Mouse (Mus musculus) frontal cortex, postnatal 36 days (tissue): ENCODE data around the gene Col27a1.

Experiments
- DNase-seq, 2 experiments: peaks; one replicate each; pipeline ENCODE4 v3.0.0; 2022; ENCODE audit warnings: low spot score in 2 of 2

Col27a1 gene

DNA sequence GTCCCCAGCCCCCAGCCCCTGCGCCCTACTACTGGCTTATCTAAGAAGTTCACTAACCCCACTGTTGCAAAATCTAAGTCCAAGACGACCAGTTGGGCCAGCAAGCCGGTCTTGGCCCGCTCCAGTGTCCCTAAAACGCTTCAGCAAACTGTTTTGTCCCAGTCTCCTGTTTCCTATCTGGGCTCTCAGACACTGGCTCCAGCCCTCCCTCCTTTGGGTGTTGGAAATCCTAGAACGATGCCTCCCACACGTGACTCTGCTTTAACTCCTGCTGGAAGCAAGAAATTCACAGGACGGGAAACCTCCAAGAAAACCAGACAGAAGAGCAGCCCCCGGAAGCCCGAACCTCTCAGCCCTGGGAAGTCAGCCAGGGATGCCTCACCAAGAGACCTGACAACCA lies 11.6 kb downstream of the Col27a1 start:
- no peak for DNase-seq

- DNase-seq = no peak
Observed at GRCm38 (mm10) chr4:63226164-63226882, 12.5 kb downstream of the Col27a1 start.

GRCm38 (mm10) chr4:63226883-63227235 lies 13.1 kb downstream of the Col27a1 start:
- DNase-seq = no peak

- peak; percentile 64 to 65 for DNase-seq
Observed at GRCm38 (mm10) chr4:63228943-63229342, 15.1 kb downstream of the Col27a1 start.

GRCm38 (mm10) chr4:63229991-63230581 lies 16.3 kb downstream of the Col27a1 start:
- no peak for DNase-seq

- DNase-seq = no peak
Observed at GRCm38 (mm10) chr4:63231121-63231520, 17.3 kb downstream of the Col27a1 start.

- peak; percentile 28 to 36 for DNase-seq
Observed at GRCm38 (mm10) chr4:63232542-63233020, 18.8 kb downstream of the Col27a1 start.

GRCm38 (mm10) chr4:63233557-63234452 lies 20.0 kb downstream of the Col27a1 start:
- peak; percentile 53 to 54 for DNase-seq

DNA sequence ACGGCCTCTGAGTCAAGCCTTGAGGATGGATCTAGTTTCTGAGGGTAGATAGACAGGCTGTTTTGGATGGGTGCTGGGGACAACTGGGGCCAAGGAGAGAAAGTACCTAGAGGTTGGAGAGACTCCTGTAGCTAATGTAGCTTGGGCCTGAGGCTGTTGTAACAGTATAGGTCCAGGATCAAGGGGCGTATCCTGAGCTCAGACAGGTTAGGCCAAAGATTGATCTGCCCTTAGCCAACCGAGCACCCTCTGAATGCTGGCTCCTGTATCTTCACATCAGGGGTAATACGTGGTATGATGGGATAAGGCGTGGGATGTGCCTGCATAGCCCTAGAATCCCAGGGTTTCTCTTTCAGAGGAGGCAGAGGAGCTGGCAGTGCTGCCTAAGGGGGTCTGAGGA lies 21.0 kb downstream of the Col27a1 start:
- no peak for DNase-seq

GRCm38 (mm10) chr4:63236235-63236634 lies 22.4 kb downstream of the Col27a1 start:
- DNase-seq = no peak

DNA sequence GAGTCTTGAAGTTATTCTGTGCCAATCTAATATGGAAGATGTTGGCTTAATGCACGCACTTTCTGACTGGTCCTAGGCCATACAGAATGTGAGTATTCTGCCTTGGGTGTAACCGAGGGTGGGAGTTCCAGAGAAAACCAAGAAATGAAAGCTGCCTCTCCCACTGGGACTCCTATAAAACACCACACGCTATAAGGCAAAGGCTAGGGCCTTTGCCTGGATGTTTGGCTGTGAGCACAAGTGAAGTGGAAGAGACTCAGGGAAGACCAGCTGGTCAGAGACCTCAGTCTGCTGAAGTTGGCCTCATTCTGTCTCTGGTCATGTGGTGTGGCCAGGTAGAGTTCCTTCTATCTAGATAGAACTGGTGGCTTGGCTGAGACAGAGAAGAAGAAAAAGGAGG lies 23.4 kb downstream of the Col27a1 start:
- no peak for DNase-seq

- DNase-seq = no peak
Observed at GRCm38 (mm10) chr4:63238141-63238540, 24.3 kb downstream of the Col27a1 start.

GRCm38 (mm10) chr4:63238722-63239121 lies 24.9 kb downstream of the Col27a1 start:
- DNase-seq = no peak

- DNase-seq = no peak
Observed at GRCm38 (mm10) chr4:63241031-63241430, 27.2 kb downstream of the Col27a1 start.

DNA sequence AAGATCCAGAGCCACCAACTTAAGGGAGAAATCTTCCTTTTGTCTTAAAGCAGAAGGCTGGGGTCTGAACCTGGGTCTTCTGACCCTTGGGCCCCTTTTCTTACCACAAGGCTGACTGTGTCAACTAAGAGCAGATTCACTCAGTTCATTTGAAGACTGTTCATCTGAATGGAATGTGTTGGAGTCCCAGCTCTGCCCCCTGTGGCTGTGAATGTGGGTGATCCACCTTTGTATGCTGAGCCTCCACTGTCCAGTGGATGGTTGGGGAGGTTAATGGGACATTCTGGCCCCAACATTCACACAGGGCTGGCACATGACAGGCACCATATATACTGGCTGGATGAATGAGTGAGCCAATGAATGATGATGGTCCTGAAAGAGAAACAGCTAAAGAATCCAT lies 34.2 kb downstream of the Col27a1 start:
- DNase-seq = no peak

DNA sequence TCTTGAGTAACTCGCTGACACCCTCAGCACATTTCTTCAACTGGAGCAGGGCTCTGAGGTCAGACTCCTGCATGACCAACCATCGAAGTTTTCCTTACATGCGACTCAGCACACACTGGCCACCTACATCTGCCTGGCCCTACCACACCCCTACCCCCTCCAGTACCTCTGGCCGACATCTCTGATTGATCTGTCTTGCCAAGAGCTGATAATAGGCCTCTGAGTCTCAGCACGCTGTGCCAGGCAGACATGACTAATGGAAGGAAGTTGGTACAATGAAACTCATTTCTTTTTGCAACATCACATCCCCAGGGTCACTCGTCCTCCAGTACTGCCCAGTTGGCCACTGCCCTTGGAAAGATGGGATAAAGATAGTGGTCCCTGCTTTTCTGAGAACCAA lies 35.1 kb downstream of the Col27a1 start:
- DNase-seq = no peak

DNA sequence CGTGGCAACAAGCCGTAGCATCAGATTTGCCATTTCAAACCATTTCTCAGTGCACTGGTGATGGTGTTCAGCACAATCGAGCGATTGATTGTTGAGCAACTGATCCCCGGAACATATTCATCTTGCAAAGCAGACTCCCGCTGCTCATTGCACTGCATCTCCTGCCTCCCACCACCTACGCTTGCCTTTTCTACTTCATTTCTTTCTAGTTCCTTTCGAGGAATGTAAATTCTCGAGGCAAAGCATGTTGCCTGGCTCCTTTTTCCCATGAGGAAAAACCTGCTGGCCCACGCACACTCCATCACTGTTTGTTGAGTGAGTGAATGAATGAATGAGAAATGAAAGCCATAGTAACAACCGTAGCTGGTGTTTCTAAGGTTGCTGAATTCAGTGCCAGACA lies 38.0 kb downstream of the Col27a1 start:
- DNase-seq = peak; percentile 37 to 42

DNA sequence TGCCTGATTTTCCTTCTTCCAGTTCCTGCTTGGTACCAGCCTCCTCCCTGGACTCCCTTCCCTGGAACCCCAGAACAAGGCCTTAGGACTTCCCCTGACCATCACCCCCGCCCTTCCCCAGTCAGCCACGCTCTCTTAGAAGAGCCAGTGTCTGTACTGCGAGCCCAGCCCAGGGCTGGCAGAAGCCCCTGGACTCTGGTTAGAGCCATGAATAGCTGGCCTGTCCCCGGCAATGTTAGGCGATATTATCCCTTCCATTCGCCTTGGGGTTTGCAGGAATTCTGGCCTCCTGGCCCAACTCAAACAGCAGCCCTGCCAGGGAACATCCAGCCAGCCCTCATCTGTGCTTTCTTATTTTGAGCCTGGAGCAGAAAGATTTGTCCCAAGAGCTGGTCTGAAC lies 39.9 kb downstream of the Col27a1 start:
- peak in 1 of 2 experiments; percentile 38 for DNase-seq

DNA sequence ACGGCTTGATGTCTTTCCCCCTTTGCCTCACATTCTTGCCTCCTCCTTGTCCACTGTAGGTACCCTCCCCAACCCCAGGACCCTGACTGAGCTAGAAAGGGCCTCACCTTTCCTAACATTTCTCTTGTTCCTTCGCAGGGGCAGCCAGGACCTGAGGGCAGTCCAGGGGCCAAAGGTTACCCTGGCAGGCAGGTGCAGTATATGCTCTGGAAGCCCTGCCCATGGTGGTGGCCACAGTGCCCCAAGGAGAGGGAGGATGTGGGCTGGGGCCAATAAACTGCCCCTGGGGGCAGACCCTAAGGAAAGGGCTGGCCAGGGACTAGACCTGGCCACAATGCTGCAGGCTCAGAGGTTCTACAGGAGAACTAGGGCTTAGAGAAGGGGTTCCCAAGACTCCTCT lies 40.3 kb downstream of the Col27a1 start:
- no peak for DNase-seq

DNA sequence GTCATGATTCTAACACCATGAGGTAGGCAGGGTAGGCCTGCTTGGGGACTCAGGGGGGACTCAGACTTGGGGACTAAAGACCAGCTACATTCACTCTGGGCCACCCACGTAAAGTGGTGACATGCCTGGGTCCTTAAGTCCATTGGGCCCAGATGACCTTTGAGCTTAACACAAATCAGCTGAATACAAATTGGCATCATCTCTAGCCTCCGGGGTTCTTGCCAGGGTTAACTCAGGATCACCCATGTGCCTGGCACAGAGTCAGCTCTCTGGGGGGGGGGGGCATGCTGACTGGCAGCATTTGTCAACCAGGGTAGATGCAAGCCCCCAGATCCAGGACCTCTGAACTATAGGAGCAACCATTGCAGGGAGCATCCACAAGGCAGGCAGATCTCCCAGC lies 42.6 kb downstream of the Col27a1 start:
- no peak for DNase-seq

DNA sequence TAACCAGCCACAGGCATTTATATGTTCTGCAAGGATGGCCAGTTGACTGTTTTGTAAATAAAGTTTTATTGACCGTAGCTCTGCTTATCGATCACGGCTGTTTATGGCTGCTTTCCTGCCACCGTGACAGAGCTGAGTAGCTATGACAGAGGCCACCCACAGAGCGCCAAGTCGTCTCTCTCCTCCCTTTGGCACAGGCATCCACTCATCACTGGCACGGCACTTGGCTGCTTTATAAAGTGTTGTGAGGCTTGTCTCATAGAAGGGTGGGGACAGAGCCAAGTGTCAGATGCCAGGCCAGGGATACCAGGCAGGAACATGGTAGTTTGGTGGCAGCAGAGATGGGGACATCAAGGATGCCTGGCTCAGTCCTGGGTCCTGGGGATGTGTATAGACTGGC lies 43.5 kb downstream of the Col27a1 start:
- no peak for DNase-seq

- no peak for DNase-seq
Observed at GRCm38 (mm10) chr4:63258096-63258495, 44.3 kb downstream of the Col27a1 start.

DNA sequence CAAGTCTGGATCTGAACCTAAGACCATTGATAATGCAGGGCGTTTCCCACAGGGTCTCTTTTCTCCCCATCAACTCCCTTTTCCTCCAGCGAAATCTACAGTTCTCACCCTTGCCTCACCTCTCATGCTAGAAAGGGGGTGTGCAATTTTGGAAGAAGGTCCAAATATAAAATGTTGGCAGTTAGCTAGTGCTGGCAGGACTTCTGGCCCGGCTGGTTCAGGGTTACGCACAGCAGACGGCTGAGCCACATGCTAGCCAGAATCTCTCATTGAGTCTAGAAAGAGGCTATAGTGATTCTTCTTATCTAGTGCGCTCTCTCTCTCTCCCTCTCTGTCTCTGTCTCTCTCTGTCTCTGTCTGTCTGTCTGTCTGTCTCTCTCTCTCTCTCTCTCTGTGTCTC lies 45.3 kb downstream of the Col27a1 start:
- no peak for DNase-seq
